Mouse (Mus musculus): ENCODE data around the gene C87436.

- TF ChIP-seq CTCF (IDR thresholded peaks at IDR 0.05; ENCODE audit: borderline replicate concordance, control insufficient read depth, extremely low read depth, insufficient read depth, low read length, poor library complexity) = no peak
- no peak for TF ChIP-seq POLR2A (IDR thresholded peaks at IDR 0.05; ENCODE audit: control insufficient read depth, extremely low read depth, insufficient read depth, low read length, poor library complexity)
Observed at GRCm38 (mm10) chr6:86402681-86403607, 35.2 kb upstream of the C87436 start.

Measured in thymus, adult 2 months (tissue).